Mouse (Mus musculus) embryo, embryonic 10.5 days (tissue): ENCODE results near the gene Clec4b2.
"Not testable (repeated sequence)": the region's sequence is repeated elsewhere in the genome, so short reads cannot be mapped to it uniquely, and the experiment has no call there.

Source experiments
- DNase-seq: peaks from one replicate; pipeline ENCODE4 v3.0.0-alpha.2; 2015; ENCODE audit warnings: low spot score

Gene Clec4b2

GRCm38 (mm10) chr6:123172593-123172992 lies at the start of gene Clec4b2:
Gene Clec4b2, plus strand, starts transcription at chr6:123172893.
- DNase-seq: no peak

DNA sequence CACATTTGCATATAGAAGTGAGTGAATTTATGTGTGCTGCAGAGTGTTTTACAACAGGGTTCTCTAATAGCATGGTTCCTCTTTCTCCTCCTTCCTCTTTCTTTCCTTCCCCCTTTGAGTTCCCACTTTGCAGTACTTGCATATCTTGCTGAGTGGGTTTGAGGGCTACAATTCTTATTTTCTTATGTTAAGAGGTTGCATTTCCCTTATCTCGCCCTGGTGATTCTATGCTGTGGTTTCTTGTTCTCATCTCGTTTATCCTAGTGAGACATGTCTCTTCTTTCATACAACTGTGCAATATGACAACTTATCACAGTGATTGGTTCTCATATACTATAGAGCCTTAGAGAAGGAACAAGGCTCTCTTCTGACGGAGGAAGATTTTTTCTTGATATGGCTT lies 49.5 kb upstream of the Clec4b2 start:
- no peak for DNase-seq

DNA sequence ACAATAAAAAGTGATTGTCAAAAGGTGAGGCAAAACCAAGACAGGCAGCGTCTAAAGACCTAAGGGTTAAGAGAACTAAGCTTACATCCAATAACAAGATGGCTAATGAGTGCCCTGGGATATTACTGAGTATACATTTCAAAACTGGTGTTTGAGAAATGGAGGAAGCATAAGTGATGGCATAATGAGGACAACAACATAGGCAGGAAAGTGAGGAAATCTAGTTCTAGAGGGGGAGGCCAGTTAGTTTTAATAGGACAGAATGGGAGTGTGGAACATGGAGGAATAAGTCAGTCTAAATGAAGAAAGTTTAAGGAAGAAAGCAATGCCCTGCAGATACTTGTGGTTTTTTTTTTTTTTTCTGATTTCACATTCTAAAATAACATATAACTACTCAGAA lies 45.5 kb upstream of the Clec4b2 start:
- no peak for DNase-seq

DNA sequence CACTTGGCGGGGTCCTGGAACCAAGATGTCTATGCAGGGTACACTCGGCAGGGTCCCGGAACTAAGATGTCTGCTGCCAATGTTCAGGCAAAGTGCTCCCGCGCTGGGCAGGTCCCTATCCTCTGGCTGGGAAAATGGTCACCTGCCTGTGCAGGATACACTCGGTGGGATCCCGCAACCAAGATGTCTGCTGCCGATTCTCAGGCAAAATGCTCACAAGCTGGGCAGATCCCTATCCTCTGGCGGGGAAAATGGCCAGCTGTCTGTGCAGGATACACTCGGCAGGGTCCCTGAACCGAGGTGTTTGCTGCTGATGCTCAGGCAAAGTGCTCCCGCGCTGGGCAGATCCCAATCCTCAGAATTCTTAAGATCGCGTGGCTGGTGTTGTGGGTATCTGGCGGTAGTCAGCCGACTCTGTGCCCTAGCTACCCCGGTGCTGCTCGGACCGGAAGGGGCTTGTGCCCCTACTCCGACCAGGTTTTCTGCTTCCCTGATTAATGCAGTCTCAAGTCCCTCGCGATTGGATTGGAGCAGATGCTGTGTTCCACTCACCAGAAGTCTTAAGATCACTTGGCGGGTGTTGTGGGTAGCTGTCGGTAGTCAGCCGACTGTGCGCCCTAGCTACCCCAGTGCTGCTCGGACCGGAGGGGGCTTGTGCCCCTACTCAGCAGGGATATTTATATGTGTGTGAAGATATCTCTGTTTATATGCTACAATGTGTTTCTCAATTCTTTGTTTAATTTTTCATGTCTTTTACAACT lies 34.7 kb upstream of the Clec4b2 start:
- not testable (repeated sequence) for DNase-seq

GRCm38 (mm10) chr6:123170106-123170505 lies 2.6 kb upstream of the Clec4b2 start:
- no peak for DNase-seq

DNA sequence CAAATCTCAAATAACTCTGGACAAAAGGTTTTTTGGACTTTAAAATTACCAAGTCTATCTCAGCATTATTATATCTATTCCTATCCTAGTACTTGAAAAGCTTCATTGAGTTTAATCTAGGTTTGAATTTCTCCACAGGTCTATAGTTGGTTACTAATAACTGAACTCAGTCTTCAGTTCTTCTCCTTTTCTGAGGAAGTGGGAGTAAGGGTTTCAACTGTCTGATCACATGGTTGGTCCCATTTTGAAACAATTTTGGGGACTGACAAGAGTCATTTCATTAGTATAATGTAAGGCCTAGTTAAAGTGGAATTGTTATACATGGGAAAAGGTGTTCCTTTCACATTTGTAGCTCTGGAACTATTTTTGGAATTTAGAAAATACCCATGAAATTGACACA lies 1.7 kb upstream of the Clec4b2 start:
- DNase-seq: no peak

DNA sequence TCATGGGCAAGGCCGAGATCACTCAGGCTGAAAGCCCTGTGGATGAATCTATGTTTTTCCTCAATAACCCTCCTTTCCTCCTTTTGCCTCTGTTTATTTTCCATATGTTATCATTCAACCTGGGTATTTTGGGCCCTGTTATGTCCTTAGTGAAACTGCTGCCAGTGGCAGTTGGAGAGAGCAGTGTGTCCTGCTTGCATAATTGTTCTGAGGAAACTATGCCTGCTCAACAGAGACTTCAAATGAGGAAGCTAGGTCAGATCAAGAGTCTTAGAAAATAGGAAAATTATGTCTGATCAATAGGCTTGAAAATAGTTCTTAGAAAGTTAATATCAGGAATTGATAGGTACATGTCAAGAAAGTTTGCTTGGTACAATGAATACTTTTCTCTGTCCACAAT lies 2.9 kb downstream of the Clec4b2 start:
- no peak for DNase-seq

- DNase-seq: not testable (repeated sequence)
Measured at GRCm38 (mm10) chr6:123184862-123185261, 12.2 kb downstream of the Clec4b2 start.

GRCm38 (mm10) chr6:123207187-123208076 lies 34.7 kb downstream of the Clec4b2 start:
- no peak for DNase-seq

DNA sequence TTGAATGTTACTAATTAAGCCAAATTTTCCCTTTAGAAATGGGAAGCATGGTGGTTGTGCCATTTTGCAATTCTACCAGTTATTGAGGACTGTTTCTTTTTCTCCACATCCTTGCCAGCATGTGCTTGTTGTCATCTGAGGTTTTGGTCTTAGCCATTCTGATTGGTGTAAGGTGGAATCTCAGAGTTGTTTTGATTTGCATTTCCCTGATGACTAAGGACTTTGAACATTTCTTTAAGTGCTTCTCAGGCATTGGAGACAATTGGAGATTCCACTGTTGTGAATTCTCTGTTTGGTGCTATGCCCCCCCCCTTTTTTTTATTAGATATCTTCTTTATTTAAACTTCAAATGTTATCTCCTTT lies 35.4 kb downstream of the Clec4b2 start:
- DNase-seq: not testable (repeated sequence)

- no peak for DNase-seq
Measured at GRCm38 (mm10) chr6:123211726-123212125, 39.0 kb downstream of the Clec4b2 start.

DNA sequence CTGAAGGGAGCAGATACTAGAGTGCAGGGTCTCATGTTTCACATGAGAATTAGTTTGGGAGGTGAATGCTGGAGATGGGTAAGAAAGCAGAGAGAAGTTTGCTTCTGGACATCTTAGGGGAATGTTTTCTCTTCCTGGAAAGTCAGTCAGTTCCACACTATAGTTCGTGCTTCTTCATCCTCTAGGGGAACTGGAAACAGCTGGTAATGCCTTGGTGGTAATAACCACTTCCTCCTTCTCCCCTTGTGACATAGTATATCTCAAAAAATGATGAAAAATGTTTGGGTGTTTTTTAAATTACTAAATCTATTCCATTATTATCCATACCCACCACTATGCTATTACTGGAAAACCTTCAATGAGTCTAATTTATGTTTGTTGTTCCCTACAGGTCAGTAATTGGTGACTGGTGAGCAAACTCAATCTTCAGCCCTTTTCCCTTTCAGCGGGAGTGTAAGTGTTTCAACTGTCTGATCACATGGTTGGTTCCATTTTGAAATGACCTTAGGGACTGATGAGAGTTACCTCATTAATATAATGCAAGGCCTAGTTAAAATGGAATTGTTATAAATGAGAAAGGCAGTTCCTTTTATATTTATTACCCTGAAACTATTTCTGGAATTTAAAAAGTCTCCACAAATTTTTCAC lies 55.0 kb downstream of the Clec4b2 start:
- no peak for DNase-seq

DNA sequence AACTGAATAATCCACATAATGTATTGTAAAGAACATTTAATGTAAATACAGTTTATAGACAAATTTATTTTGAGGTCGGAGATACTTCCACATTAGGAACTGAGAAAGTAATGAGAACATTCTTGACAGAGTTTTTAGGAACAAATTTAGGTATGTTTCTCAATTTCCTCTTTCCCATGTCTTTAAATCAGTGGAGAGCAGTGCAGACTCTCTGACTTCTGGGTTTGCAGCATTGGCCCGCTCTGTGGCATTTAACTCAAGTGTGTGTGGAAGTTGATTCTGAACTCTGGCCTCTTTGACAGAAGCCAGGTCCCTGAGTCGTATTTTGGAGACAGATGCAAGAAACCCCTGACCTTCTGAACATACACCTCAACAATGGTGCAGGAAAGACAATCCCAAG lies 57.0 kb downstream of the Clec4b2 start, which contains the start of gene Clec4n:
Gene Clec4n, plus strand, starts transcription at position 200 of the 400 bp plus-strand sequence.
- no peak for DNase-seq

- no peak for DNase-seq
Measured at GRCm38 (mm10) chr6:123231149-123231548, 58.5 kb downstream of the Clec4b2 start.

- DNase-seq: no peak
Measured at GRCm38 (mm10) chr6:123237582-123237981, 64.9 kb downstream of the Clec4b2 start.

DNA sequence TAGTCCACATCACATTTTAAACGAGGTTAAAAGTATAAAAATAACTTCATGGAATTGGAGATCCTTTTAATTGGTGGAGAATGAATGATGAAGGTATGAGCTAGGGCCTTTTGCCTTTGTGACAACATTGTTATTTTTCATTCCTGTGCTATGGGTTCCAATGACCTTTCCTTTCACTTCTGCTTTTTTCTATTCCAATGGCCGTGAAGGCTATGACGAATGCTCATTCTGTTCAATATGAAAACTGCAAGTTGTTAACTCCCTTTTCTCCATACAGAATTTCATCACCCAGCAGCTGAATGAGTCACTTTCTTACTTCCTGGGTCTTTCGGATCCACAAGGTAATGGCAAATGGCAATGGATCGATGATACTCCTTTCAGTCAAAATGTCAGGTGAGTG lies 71.5 kb downstream of the Clec4b2 start:
- DNase-seq: no peak

DNA sequence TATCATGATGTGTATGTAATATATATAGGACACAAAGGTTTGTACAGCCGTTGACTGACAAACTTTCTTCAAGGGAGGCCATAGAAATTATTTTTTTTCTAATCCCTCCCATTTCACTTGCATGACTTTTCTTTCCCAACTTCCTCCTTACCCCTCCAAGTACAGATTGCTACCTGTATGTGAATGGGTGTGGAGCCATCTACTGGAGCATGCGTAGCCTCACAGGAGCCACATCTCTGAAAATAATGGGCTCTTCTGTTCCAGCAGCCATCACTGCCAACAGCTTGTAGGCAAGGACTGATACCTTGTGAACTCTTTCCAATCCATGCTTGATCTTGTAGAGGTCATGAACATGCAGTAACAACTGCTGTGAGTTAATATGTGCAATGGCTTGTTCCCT lies 76.2 kb downstream of the Clec4b2 start:
- not testable (repeated sequence) for DNase-seq

- DNase-seq: no peak
Measured at GRCm38 (mm10) chr6:123252735-123253134, 80.0 kb downstream of the Clec4b2 start.
